Mouse (Mus musculus): ENCODE data around the gene Faxc.

The Faxc gene

GRCm38 (mm10) chr4:22018414-22018813 is 87.3 kb downstream of the Faxc start:
- DNase-seq (ENCODE audit: low read depth, low spot score) = no peak

GRCm38 (mm10) chr4:22029951-22030350 is 98.8 kb downstream of the Faxc start:
- DNase-seq (ENCODE audit: low read depth, low spot score) = no peak

Data from embryo, embryonic 11.5 days (tissue).